Mouse (Mus musculus) heart, embryonic 10.5 days (tissue): ENCODE measurements around the gene Gja1. TPM values are rescaled to one million over a fixed set of nuclear protein-coding genes. Genes with fewer than 3 reads are reported as not detected.
A peak's percentile ranks its signal among the peaks of the same experiment; 100 is the strongest.

Experiments
- DNase-seq: peaks from one replicate; pipeline ENCODE4 v3.0.0-alpha.2; 2017; ENCODE audit warnings: low spot score
- H3K27ac ChIP-seq: fragments of 300-500 bp; sonication (generic); 2 replicates; pipeline ENCODE4 v1.5.1; 2016; ENCODE audit warnings: mild to moderate bottlenecking
- H3K27me3 ChIP-seq: fragments of 300-500 bp; sonication (generic); 2 replicates; pipeline ENCODE4 v1.6.1; 2016; ENCODE audit warnings: mild to moderate bottlenecking; ENCODE audit not compliant: poor library complexity, insufficient read depth, severe bottlenecking
- H3K36me3 ChIP-seq: fragments of 300-500 bp; sonication (generic); 2 replicates; pipeline ENCODE4 v1.6.1; 2016; ENCODE audit warnings: mild to moderate bottlenecking, moderate library complexity
- H3K4me1 ChIP-seq: fragments of 300-500 bp; sonication (generic); 2 replicates; pipeline ENCODE4 v1.6.1; 2016; ENCODE audit warnings: mild to moderate bottlenecking
- H3K4me3 ChIP-seq: fragments of 300-500 bp; sonication (generic); 2 replicates; pipeline ENCODE4 v1.5.1; 2016; ENCODE audit warnings: mild to moderate bottlenecking, moderate library complexity
- H3K9me3 ChIP-seq: fragments of 300-500 bp; sonication (generic); 2 replicates; pipeline ENCODE4 v1.6.1; 2016; ENCODE audit warnings: mild to moderate bottlenecking, moderate library complexity
- WGBS: fragments of 180-500 bp; shearing (Covaris S2); methylation state at CpG from one replicate; pipeline ENCODE4 v1.1.7; 2016; 5-methylcytosine and 5-hydroxymethylcytosine counted together
- polyA plus RNA-seq: library from polyadenylated mRNA; unstranded; fragments of >200 nt; fragmentation: Nextera tagmentation; extraction: Ambion mirVana; gene quantifications from 2 replicates; pipeline ENCODE4 v1.2.1, GENCODE M21; 2016

The Gja1 gene
- polyA plus RNA-seq, 1 experiment from 2014 or later, result 141 TPM

DNA sequence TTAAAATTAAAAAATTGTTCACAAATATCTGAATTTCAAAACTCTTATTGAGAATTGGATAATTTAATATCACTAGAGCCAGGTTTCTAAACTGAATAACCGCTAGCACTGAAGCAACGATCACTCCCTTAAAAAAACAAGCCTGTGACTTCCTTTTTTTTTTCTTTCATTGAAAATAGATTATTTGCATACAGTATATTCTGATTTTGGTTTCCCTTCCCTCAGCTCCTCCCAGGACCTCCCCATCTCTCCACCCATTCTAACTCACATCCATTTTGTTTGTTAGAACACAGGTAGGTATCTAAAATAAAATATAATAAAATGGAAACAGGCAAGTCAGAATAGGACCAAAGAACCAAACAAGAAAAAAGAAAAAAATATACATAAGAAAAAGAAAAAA, 50.7 kb downstream of the Gja1 start:
- WGBS, result 82% methylated on average over 2 of the region's 2 CpGs
- no peaks in the 10 kb centered on the region for H3K36me3 ChIP-seq
- 0 out of 2 replicates have a peak, but pooled peaks cover 16% of the 10 kb centered on the region for H3K4me1 ChIP-seq
- DNase-seq, result no peak
- H3K27me3 ChIP-seq, result no peaks in the 10 kb centered on the region
- H3K4me3 ChIP-seq, result no peak overlapping the region
- no peak overlapping the region for H3K27ac ChIP-seq
- H3K9me3 ChIP-seq, result no peaks in the 10 kb centered on the region

DNA sequence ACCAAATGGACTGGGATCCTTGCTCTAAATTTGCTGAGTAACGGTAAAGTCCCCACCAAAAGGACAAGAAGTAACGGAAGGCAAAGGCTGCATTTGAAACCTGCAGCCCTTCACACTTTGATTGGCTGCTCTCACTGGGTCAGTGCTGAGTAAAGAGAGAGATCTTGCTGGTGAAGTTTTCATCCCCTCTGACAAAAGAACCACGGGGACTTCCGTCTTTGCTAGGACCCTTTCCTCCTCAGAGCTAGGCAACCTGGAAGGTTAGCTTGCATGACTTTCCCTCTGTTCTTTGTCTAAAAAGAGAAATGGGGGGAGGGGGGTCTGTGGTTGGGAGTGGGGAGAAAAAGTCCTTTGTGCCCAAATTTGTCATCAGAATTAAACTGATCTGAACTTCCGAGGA, 51.9 kb downstream of the Gja1 start:
- 74% methylated on average over 5 of the region's 5 CpGs for WGBS
- no peaks in the 10 kb centered on the region for H3K36me3 ChIP-seq
- H3K27me3 ChIP-seq, result no peaks in the 10 kb centered on the region
- no peak overlapping the region for H3K4me3 ChIP-seq
- H3K27ac ChIP-seq, result no peak overlapping the region
- 0 out of 2 replicates have a peak, but pooled peaks cover 16% of the 10 kb centered on the region for H3K4me1 ChIP-seq
- DNase-seq, result no peak
- H3K9me3 ChIP-seq, result no peaks in the 10 kb centered on the region

DNA sequence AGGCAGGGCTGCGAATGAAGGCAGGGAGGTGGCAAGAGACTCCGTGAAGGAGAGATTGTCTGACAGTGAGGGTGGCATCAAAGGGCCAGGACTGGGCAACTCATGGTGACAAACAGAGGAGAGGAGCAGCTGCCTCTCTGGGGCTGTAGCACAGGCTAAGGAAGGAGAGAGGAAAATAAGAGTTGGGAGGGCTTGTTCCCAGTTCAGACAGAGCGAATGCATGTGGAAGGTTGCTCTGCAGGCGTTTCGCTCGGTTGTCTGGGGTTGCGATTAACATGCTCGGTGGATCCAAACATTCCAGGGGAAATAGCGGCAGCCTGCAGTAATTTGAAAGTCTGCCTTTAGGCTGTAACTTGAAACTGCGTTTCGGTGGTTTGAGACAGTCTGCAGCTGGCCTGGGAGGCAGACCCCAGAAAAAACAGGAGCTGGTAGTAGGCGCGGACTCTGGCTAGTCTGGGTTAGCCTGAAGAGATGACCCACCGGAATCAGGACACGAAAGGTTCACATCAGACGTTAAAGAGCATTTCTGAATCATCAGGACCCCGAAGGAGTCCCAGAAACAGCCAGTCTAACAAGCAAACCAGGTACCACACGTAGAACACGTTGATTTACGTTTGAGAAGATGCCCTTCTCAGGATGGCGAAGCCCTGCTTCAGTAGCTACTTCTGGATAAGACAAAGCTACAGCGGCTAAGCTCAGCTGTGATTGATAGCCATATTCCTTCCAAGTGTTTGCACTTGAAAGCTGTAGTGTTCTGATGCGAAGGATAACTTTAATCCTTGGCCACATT, 54.7 kb downstream of the Gja1 start:
- Histone ChIP-seq H3K27ac (peak overlapping the region; percentile 80), H3K4me1 (0 out of 2 replicates have a peak, but pooled peaks cover 16% of the 10 kb centered on the region), H3K4me3 (peak overlapping the region; percentile 56), H3K9me3 (no peaks in the 10 kb centered on the region), H3K27me3 (no peaks in the 10 kb centered on the region), H3K36me3 (no peaks in the 10 kb centered on the region)
- 11% methylated on average over 23 of the region's 23 CpGs for WGBS
- DNase-seq, result peak; percentile 77

DNA sequence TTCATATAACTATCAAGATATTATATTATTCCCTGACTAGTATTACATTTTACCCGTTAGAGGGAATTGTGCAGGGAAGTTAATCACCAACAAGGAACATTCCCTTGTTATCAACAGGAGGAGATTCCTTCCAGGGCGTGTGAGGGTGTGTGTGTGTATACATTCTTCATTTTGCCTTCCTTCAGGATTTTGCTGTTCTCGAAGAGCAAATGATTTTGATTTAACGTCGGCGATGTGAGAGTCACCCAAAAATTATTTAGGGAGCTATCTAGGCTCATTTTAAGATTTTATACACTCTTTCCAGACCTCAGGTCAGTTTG, 55.2 kb downstream of the Gja1 start:
- 51% methylated on average over 6 of the region's 6 CpGs for WGBS
- Histone ChIP-seq H3K9me3 (no peaks in the 10 kb centered on the region), H3K27me3 (no peaks in the 10 kb centered on the region), H3K4me1 (0 out of 2 replicates have a peak, but pooled peaks cover 16% of the 10 kb centered on the region), H3K4me3 (0 out of 2 replicates have a peak overlapping the region, but pooled peaks have one; percentile 56), H3K36me3 (no peaks in the 10 kb centered on the region), H3K27ac (peak overlapping the region; percentile 80; the same call in 1 of the 2 replicates)
- DNase-seq, result no peak

DNA sequence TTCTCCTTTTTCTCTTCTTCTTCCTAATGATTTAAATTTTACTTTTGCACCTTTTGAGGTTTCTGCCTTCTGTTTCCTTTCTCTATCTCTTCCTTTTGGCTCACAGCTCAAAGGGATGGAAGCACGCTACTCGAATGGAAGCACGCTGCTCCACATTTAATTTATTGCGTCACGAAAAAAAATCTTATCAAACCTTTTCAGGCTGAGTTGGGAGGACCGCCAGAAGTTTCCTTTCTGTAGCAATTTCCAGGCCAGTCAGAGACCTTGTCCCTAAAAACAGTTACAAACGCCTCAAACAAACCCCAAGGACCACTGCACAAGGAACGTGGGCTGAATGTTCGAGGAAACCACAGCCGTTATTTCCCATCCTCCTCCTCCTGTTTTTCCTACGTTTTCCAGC, 60.2 kb downstream of the Gja1 start:
- no peak overlapping the region for H3K4me3 ChIP-seq
- H3K9me3 ChIP-seq, result no peaks in the 10 kb centered on the region
- 0 out of 2 replicates have a peak, but pooled peaks cover 5% of the 10 kb centered on the region for H3K4me1 ChIP-seq
- H3K27me3 ChIP-seq, result no peaks in the 10 kb centered on the region
- no peak for DNase-seq
- H3K36me3 ChIP-seq, result no peaks in the 10 kb centered on the region
- H3K27ac ChIP-seq, result no peak overlapping the region
- WGBS, result 74% methylated on average over 11 of the region's 11 CpGs

DNA sequence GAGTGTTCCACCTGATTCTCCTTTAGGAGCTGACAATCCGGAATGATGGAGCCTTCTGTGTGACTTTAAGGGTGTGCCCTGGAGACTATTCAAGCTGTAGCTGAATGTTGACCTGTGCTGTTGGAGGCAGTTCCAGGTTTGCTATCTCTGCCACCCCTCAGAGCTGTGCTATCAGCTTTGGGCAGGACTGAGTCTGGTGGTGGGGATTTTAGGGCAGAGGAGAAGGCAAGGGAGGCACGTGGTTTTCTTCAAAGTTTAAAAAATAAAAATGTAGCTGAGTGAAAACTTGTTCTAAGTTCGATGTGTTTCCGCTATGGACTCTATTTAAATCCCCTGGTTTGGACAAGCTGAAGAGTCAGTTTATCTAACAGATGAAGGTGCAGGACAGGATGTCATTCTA, 62.5 kb downstream of the Gja1 start:
- no peaks in the 10 kb centered on the region for H3K36me3 ChIP-seq
- no peak overlapping the region for H3K4me3 ChIP-seq
- no peak overlapping the region for H3K27ac ChIP-seq
- no peak for DNase-seq
- H3K4me1 ChIP-seq, result no peaks in the 10 kb centered on the region
- WGBS, result 53% methylated on average over 4 of the region's 4 CpGs
- H3K9me3 ChIP-seq, result no peaks in the 10 kb centered on the region
- H3K27me3 ChIP-seq, result no peaks in the 10 kb centered on the region

DNA sequence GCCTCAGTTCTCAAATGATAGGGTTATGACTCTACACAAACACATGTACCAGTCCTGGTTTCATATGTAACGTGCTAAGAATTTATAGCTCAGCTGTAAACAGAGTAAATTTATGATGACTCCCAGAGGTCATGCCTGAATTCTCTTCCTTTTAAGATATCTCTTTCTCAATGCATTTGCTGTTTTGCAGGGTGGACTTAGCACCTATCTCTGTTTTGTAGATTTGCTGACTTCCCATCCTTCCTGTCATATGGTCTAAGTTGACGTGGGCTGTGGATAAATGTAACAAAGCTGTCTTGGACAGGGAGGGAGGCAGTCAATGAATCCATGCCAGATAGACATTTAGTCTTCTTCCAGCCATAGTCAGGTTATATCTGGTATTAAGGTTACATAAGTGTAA, 67.3 kb downstream of the Gja1 start:
- no peak overlapping the region for H3K4me3 ChIP-seq
- WGBS, result 70% methylated on average over 2 of the region's 2 CpGs
- H3K9me3 ChIP-seq, result no peaks in the 10 kb centered on the region
- H3K27me3 ChIP-seq, result no peaks in the 10 kb centered on the region
- no peak overlapping the region for H3K27ac ChIP-seq
- no peaks in the 10 kb centered on the region for H3K4me1 ChIP-seq
- no peaks in the 10 kb centered on the region for H3K36me3 ChIP-seq
- no peak for DNase-seq

DNA sequence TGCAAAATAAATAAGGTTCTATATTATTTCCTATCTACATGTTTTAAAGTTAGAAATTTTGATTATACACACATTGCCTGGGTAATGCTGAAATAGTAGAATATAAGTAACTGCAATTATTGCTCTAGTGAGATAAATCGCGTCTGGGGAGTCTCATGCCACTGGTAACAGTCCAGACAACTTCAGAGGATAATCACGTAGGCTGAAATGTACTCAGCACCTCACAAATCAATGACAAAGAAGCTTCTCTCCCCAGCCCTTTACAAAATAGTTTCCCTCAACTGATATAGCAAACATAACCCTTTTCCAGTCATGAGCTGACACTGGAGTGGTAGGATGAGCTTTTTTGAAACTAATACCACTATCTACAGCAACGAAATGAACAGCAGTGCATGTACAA, 71.9 kb downstream of the Gja1 start:
- H3K4me3 ChIP-seq, result no peak overlapping the region
- H3K27ac ChIP-seq, result no peak overlapping the region
- H3K27me3 ChIP-seq, result no peaks in the 10 kb centered on the region
- DNase-seq, result no peak
- no peaks in the 10 kb centered on the region for H3K36me3 ChIP-seq
- no peaks in the 10 kb centered on the region for H3K4me1 ChIP-seq
- H3K9me3 ChIP-seq, result no peaks in the 10 kb centered on the region
- 50% methylated on average over 4 of the region's 4 CpGs for WGBS

Other genes with a start within 250 kb of the Gja1 start
- gene Tbc1d32, start 148.6 kb upstream of the Gja1 start, polyA plus RNA-seq, result 2.6 and 3.0 TPM in 2 replicates